Mouse (Mus musculus) liver, embryonic 14.5 days (tissue): ENCODE results near the gene Tmem106a.

Source experiments
- CTCF ChIP-seq: IDR thresholded peaks from 2 replicates; pipeline ENCODE4 v1.5.1; 2016; ENCODE audit warnings: antibody characterized with exemption, low read depth, control low read depth
- EP300 ChIP-seq: IDR thresholded peaks from 2 replicates; pipeline ENCODE4 v1.6.1; 2016; ENCODE audit warnings: antibody characterized with exemption, low read depth

DNA sequence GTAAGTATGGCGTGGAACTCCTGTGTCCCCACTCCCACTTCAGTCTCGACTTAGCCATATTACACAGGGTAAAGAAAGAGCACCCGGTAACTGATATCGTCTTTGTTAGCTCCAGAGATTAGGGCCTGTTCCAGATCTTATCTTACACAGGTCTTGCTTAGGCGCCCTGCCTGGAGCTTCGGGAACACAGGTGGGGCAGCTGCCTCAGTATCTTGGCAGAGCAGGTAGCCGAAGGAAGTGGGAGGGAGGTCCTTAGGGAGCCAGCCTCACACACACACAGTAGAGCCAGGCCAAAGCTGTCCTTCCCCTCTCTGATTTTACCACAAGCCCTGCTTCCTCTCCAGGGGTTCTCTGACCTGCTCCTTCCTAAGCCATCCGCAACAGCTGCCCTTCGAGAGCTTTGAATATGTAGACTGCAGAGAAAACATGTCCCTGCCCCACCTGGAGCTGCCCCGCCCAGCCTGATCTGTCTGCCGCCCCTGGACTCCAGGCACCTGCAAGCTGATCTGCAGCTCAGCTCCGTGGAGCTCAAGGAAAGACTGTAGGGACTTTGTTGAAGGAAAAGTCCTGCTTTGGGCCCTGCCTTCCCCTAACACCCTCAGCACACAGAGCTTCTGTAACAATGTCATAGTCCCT lies 8.1 kb downstream of the Tmem106a start:
- TF ChIP-seq EP300 (no peak), CTCF (no peak)
